Mouse (Mus musculus) heart, postnatal 0 days (tissue): ENCODE data around the gene Grm4. TPM values are rescaled to one million over a fixed set of nuclear protein-coding genes. Genes with fewer than 3 reads are reported as not detected.

Experiments used
- ATAC-seq: fragments of 200-750 bp; cut with Nextera tagmentation; 2 replicates; pipeline ENCODE4 v1.8.0; 2017; ENCODE audit warnings: low read depth, moderate number of reproducible peaks, moderate library complexity; ENCODE audit not compliant: insufficient read depth
- DNase-seq: peaks from one replicate; pipeline ENCODE4 v3.0.0-alpha.2; 2016; ENCODE audit warnings: low spot score
- H3K27ac ChIP-seq: fragments of 300-500 bp; sonication (generic); 2 replicates; pipeline ENCODE4 v1.5.1; 2014; ENCODE audit warnings: low read depth, mild to moderate bottlenecking
- H3K27me3 ChIP-seq: fragments of 300-500 bp; sonication (generic); 2 replicates; pipeline ENCODE4 v1.6.1; 2014; ENCODE audit warnings: low read length, mixed read lengths; ENCODE audit not compliant: control insufficient read depth, insufficient read depth
- H3K36me3 ChIP-seq: fragments of 300-500 bp; sonication (generic); replicated peaks from 2 replicates; pipeline ENCODE4 v1.6.1; 2014; ENCODE audit warnings: low read length, mixed read lengths; ENCODE audit not compliant: control insufficient read depth, insufficient read depth
- H3K4me1 ChIP-seq: fragments of 300-500 bp; sonication (generic); 2 replicates; pipeline ENCODE4 v1.6.1; 2014; ENCODE audit warnings: antibody characterized with exemption; ENCODE audit not compliant: control insufficient read depth, insufficient read depth
- H3K4me2 ChIP-seq: fragments of 300-500 bp; sonication (generic); 2 replicates; pipeline ENCODE4 v1.6.1; 2014; ENCODE audit warnings: low read depth, mild to moderate bottlenecking, low read length, moderate library complexity
- H3K4me3 ChIP-seq: fragments of 300-500 bp; sonication (generic); 2 replicates; pipeline ENCODE4 v1.5.1; 2014; ENCODE audit warnings: low read depth, low read length
- H3K9ac ChIP-seq: fragments of 300-500 bp; sonication (generic); replicated peaks from 2 replicates; pipeline ENCODE4 v1.6.1; 2014; ENCODE audit warnings: low read depth, low read length, mixed read lengths
- H3K9me3 ChIP-seq: fragments of 300-500 bp; sonication (generic); replicated peaks from 2 replicates; pipeline ENCODE4 v1.6.1; 2016; ENCODE audit warnings: low read length; ENCODE audit not compliant: control insufficient read depth
- CTCF ChIP-seq: IDR thresholded peaks from 2 replicates; pipeline ENCODE4 v1.5.1; 2016; ENCODE audit warnings: antibody characterized with exemption, control low read depth, low read depth
- EP300 ChIP-seq: IDR thresholded peaks from 2 replicates; pipeline ENCODE4 v1.6.1; 2016; ENCODE audit warnings: antibody characterized with exemption, low read depth
- WGBS: fragments of 180-500 bp; shearing (Covaris S2); extraction: QIAGEN DNeasy Blood & Tissue Kit; methylation state at CpG from one replicate; pipeline ENCODE4 v1.1.7; 2014; 5-methylcytosine and 5-hydroxymethylcytosine counted together
- polyA plus RNA-seq: library from polyadenylated mRNA; unstranded; fragments of >200 nt; fragmentation: Nextera tagmentation; extraction: Ambion mirVana; gene quantifications from 2 replicates; pipeline ENCODE4 v1.2.1, GENCODE M21; 2015
- total RNA-seq: library from RNA; depleted of rRNA; stranded (reverse); fragments of >200 nt; gene quantifications from 2 replicates; pipeline ENCODE4 v1.2.3, GENCODE M21; 2014; ENCODE audit warnings: low replicate concordance

Grm4 gene
- total and polyA plus RNA-seq, 2 experiments from 2014 or later: 0.03 TPM; not detected in 1

DNA sequence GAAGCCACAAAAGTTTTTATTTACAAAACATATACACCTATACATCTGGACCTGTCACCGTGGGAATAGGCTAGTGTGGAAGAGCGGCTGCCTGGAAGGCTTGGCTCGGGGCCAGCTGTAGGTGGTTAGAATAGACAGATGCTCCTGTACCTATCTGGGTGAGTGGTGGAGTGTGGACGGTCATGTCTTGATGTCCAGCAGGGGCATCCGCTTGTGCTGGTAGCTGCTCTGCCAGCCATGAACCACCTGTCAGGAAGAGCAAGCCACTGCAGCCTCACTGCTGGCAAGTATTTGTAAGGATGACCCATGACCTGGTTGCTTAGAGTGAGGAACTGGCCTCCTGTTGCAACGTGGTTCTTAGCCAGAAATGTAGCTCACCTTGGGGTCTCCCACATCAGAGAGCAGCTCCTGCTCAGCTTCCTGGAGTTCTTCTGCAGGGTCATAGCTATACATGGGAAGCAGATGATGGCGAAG is 42.6 kb upstream of the Grm4 start:
- Histone ChIP-seq H3K9me3 (no peaks in the 10 kb centered on the region), H3K9ac (no peak overlapping the region), H3K36me3 (no peaks in the 10 kb centered on the region), H3K4me2 (no peak overlapping the region), H3K4me1 (peaks cover 3% of the 10 kb centered on the region), H3K4me3 (no peak overlapping the region), H3K27ac (no peak overlapping the region), H3K27me3 (no peaks in the 10 kb centered on the region)
- DNase-seq (no peak), ATAC-seq (no peak)
- 62% methylated on average over 7 of the region's 7 CpGs for WGBS
- TF ChIP-seq EP300: no peak
- no peak for TF ChIP-seq CTCF

DNA sequence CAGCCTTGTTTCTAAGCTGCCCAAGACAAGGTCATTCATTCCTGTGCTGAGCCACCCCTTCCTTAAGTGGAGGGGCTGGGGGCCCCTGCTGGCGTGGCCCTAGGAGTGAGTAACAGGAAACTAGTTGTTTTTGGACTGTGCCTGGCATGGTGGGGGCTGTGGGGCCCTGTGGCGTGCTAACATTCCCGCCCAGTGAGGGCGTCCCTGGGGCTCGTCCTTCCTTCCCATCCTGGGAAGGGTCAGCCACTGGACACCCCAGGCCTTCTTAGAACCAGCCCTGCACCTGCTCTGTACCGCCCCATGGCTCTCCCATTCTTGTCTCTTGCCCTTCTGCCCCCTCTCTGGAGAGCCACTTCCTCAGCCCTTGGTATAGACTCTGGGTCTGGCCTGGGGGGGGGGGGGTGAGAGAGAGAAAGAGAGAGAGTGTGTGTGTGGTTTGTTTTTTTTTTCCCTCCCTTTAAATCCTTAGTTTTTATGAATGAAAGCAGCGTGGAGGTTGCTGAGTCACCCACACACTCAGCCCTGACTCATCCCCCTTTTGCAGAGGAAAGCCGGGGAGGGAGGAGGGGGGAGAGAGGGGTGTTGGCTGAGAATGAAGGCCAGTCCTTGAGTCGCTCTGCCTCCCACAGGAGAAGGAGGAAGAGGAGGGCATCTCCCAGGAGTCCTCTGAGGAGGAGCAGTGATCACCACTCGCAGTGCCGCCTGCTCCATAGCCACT is 40.8 kb upstream of the Grm4 start:
- WGBS: 43% methylated on average over 8 of the region's 11 CpGs

DNA sequence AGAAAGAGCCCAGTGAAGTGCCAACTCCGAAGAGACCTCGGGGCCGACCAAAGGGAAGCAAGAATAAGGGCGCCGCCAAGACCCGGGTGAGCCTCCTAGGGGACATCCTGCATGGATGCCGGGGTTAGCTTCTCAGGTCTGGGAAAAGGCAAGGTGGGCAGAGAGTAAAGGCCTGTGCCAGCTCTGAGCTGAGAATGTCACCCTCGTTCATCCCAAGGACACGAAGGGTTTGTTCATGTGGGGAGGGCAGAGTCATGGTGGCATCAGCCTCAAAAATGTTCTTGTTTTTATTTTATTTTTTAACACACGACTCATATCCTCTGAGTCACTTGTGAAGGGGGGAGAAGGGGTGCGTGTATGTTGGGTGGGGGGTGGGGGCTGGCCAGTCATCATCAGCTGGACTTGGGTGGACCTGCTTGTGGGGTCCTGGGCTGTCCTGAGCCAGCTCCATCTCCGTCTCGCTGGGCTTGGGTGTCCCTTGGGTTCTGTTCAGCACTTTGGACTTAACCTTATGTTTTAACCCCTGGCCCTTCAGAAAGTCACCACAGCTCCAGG is 39.8 kb upstream of the Grm4 start:
- no peak overlapping the region for H3K9ac ChIP-seq
- H3K27ac ChIP-seq: no peak overlapping the region
- no peak for TF ChIP-seq EP300
- TF ChIP-seq CTCF: no peak
- H3K27me3 ChIP-seq: no peaks in the 10 kb centered on the region
- H3K36me3 ChIP-seq: no peaks in the 10 kb centered on the region
- H3K4me2 ChIP-seq: no peak overlapping the region
- no peak for ATAC-seq
- 80% methylated on average over 13 of the region's 13 CpGs for WGBS
- no peak for DNase-seq
- no peaks in the 10 kb centered on the region for H3K9me3 ChIP-seq
- no peak overlapping the region for H3K4me3 ChIP-seq
- peaks cover 14% of the 10 kb centered on the region for H3K4me1 ChIP-seq

More for the DNA sequence above, 40.8 kb upstream of the Grm4 start:
- Histone ChIP-seq H3K27ac (no peak overlapping the region), H3K4me1 (peaks cover 14% of the 10 kb centered on the region), H3K9ac (no peak overlapping the region), H3K27me3 (no peaks in the 10 kb centered on the region), H3K36me3 (no peaks in the 10 kb centered on the region), H3K4me2 (no peak overlapping the region), H3K9me3 (no peaks in the 10 kb centered on the region), H3K4me3 (no peak overlapping the region)
- DNase-seq (no peak), ATAC-seq (no peak)
- TF ChIP-seq EP300 (no peak), CTCF (no peak)

DNA sequence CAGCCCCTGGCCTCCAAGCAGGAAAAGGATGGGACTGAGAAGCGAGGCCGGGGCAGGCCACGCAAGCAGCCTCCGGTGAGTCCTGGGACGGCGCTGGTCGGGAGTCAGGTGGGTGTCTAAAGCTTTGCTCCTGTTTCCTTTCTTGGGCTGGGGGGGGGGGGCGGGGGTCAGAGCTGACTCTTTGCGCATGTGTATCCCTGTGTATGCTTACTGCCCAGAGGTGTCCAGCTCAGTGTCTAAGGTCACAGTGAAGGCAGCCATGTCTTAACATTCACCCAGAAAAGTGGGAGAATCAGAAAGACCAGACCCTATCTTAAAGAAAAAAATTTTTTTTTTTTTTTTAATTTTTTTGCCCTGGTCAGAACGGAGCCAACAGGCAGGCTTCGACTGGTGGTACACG is 38.4 kb upstream of the Grm4 start:
- Histone ChIP-seq H3K9ac (no peak overlapping the region), H3K4me1 (peaks cover 20% of the 10 kb centered on the region), H3K9me3 (no peaks in the 10 kb centered on the region), H3K27me3 (no peaks in the 10 kb centered on the region), H3K4me2 (no peak overlapping the region), H3K4me3 (no peak overlapping the region), H3K36me3 (no peaks in the 10 kb centered on the region), H3K27ac (no peak overlapping the region)
- TF ChIP-seq CTCF (no peak), EP300 (no peak)
- ATAC-seq: no peak
- WGBS: 87% methylated on average over 11 of the region's 12 CpGs
- no peak for DNase-seq

DNA sequence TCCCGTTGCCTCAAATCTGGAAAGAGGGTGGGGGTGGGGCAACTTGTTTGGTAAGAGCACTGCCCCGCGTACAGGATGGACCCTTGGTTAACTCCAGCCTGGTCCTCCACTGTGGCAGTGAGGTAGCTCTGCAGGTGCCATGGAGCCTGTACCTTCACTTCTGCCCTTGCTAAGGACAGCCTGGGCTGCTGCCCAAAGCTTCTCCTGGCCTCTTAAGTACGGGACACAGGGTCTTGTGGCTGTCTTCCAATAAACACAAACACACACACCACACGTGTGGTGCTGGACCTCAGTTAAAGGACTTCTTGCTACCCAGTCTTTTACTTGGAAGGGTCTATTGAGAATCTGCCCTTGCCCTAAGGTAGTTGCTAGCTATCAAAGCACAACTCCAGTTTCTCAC is 37.6 kb upstream of the Grm4 start:
- Histone ChIP-seq H3K4me2 (peak overlapping the region; percentile 20; the same call in 1 of the 2 replicates), H3K36me3 (no peaks in the 10 kb centered on the region), H3K9ac (no peak overlapping the region), H3K27ac (no peak overlapping the region), H3K9me3 (no peaks in the 10 kb centered on the region), H3K27me3 (no peaks in the 10 kb centered on the region), H3K4me1 (peaks cover 20% of the 10 kb centered on the region), H3K4me3 (peak overlapping the region; percentile 81; the same call in 1 of the 2 replicates)
- WGBS: 34% methylated on average over 5 of the region's 5 CpGs
- ATAC-seq: no peak
- DNase-seq: no peak
- TF ChIP-seq EP300 (no peak), CTCF (no peak)
